Mouse (Mus musculus) CH12.LX (cell line): Measurements from ENCODE around the gene Spib. TPM values are rescaled to one million over a fixed set of nuclear protein-coding genes. Genes with fewer than 3 reads are reported as not detected.

Experiments used
- DNase-seq: peaks from one replicate; pipeline ENCODE4 v3.0.0-alpha.2; 2013; ENCODE audit errors: extremely low read depth
- H3K27ac ChIP-seq: 2 replicates; pipeline ENCODE4 v1.5.1; 2012; ENCODE audit warnings: low read depth, mild to moderate bottlenecking, control low read depth, moderate library complexity; ENCODE audit not compliant: insufficient read depth
- H3K27me3 ChIP-seq: replicated peaks from 2 replicates; pipeline ENCODE3; 2012; ENCODE audit warnings: inconsistent platforms
- H3K36me3 ChIP-seq, 2 experiments: replicated peaks in 1 of 2; 2 replicates each; pipeline versions ENCODE3 to v1.6.1; 2012; ENCODE audit warnings: inconsistent platforms in 1 of 2, low read length in 1 of 2, mild to moderate bottlenecking in 1 of 2, mixed read lengths in 1 of 2, moderate library complexity in 1 of 2; ENCODE audit not compliant: control insufficient read depth in 1 of 2, insufficient read depth in 1 of 2
- H3K4me1 ChIP-seq, 2 experiments: 2 replicates each; pipeline ENCODE4 v1.6.1; 2012; ENCODE audit warnings: inconsistent platforms in 1 of 2, moderate library complexity in 1 of 2; ENCODE audit not compliant: insufficient read depth in 2 of 2, control insufficient read depth in 1 of 2
- H3K4me2 ChIP-seq: 2 replicates; pipeline ENCODE4 v1.6.1; 2012; ENCODE audit warnings: low read depth, mild to moderate bottlenecking, control low read depth; ENCODE audit not compliant: poor library complexity, insufficient read depth, severe bottlenecking
- H3K4me3 ChIP-seq, 3 experiments: fragments of 150-350 bp in 1 of 3; sonication (generic) in 1 of 3; replicated peaks in 1 of 3; 2 replicates each; pipeline versions ENCODE3 to v1.5.1; 2011 to 2012; ENCODE audit warnings: low read depth in 2 of 3, low read length in 2 of 3, mild to moderate bottlenecking in 2 of 3, moderate library complexity in 2 of 3, control low read depth in 1 of 3, improper control_type of control experiment in 1 of 3, inconsistent platforms in 1 of 3, mixed read lengths in 1 of 3; ENCODE audit not compliant: poor library complexity in 1 of 3
- H3K79me2 ChIP-seq: replicated peaks from 2 replicates; pipeline ENCODE4 v1.6.1; 2012; ENCODE audit warnings: mild to moderate bottlenecking, moderate library complexity; ENCODE audit not compliant: control insufficient read depth, poor library complexity, insufficient read depth, severe bottlenecking; ENCODE audit errors: extremely low read depth
- H3K9ac ChIP-seq: 2 replicates; pipeline ENCODE4 v1.6.1; 2012; ENCODE audit warnings: low read depth, mild to moderate bottlenecking, control low read depth, moderate library complexity; ENCODE audit not compliant: insufficient read depth
- H3K9me3 ChIP-seq: replicated peaks from 2 replicates; pipeline ENCODE3; 2012; ENCODE audit warnings: low read length, inconsistent platforms, mixed read lengths
- BHLHE40 ChIP-seq: IDR thresholded peaks from 2 replicates; pipeline ENCODE4 v1.6.1; 2011; ENCODE audit warnings: mild to moderate bottlenecking, low read depth, low read length, improper control_type of control experiment
- CHD1 ChIP-seq: IDR thresholded peaks from 2 replicates; pipeline ENCODE4 v1.6.1; 2012; ENCODE audit warnings: low read depth, low read length, improper control_type of control experiment, inconsistent platforms
- EP300 ChIP-seq: IDR thresholded peaks from 2 replicates; pipeline ENCODE4 v1.6.1; 2011; ENCODE audit warnings: low read length, improper control_type of control experiment
- ETS1 ChIP-seq: conservative IDR thresholded peaks from 2 replicates; pipeline ENCODE4 v1.6.1; 2012; ENCODE audit warnings: low read depth, mild to moderate bottlenecking, inconsistent platforms, low read length, improper control_type of control experiment, moderate library complexity
- GABPA ChIP-seq: IDR thresholded peaks from 2 replicates; pipeline ENCODE4 v1.6.1; 2012; ENCODE audit warnings: low read depth, low read length, improper control_type of control experiment, inconsistent platforms; ENCODE audit not compliant: insufficient replicate concordance
- IRF4 ChIP-seq: IDR thresholded peaks from 2 replicates; pipeline ENCODE4 v1.6.1; 2014; ENCODE audit warnings: low read depth, mild to moderate bottlenecking, inconsistent platforms, low read length, improper control_type of control experiment
- JUND ChIP-seq: conservative IDR thresholded peaks from 2 replicates; pipeline ENCODE4 v1.6.1; 2011; ENCODE audit warnings: low read depth, low read length, improper control_type of control experiment
- MAZ ChIP-seq: IDR thresholded peaks from 2 replicates; pipeline ENCODE4 v1.6.1; 2012; ENCODE audit warnings: low read depth, mild to moderate bottlenecking, inconsistent platforms, low read length, improper control_type of control experiment, moderate library complexity
- MEF2A ChIP-seq: IDR thresholded peaks from 2 replicates; pipeline ENCODE4 v1.6.1; 2014; ENCODE audit warnings: low read depth, mild to moderate bottlenecking, inconsistent platforms, low read length, improper control_type of control experiment, borderline replicate concordance
- RAD21 ChIP-seq: IDR thresholded peaks from 2 replicates; pipeline ENCODE4 v1.6.1; 2011; ENCODE audit warnings: low read depth, mild to moderate bottlenecking, low read length, improper control_type of control experiment, moderate library complexity
- RCOR1 ChIP-seq: conservative IDR thresholded peaks from 2 replicates; pipeline ENCODE4 v1.6.1; 2012; ENCODE audit warnings: low read depth, mild to moderate bottlenecking, inconsistent platforms, low read length, improper control_type of control experiment
- SIN3A ChIP-seq: IDR thresholded peaks from 2 replicates; pipeline ENCODE4 v1.6.1; 2012; ENCODE audit warnings: low read length, improper control_type of control experiment, inconsistent platforms
- TBP ChIP-seq: conservative IDR thresholded peaks from 2 replicates; pipeline ENCODE4 v1.6.1; 2011; ENCODE audit warnings: low read depth, low read length, improper control_type of control experiment
- TCF12 ChIP-seq: IDR thresholded peaks from 2 replicates; pipeline ENCODE4 v1.6.1; 2014; ENCODE audit warnings: low read depth, mild to moderate bottlenecking, inconsistent platforms, low read length, improper control_type of control experiment
- USF1 ChIP-seq: IDR thresholded peaks from 2 replicates; pipeline ENCODE4 v1.6.1; 2014; ENCODE audit warnings: low read depth, mild to moderate bottlenecking, inconsistent platforms, low read length, improper control_type of control experiment
- dilution Hi-C: fragments of 300-500 bp; cut with MboI; formaldehyde crosslinking; loops from 2 replicates; pipeline ENCODE4 v1.14.3; 2020; ENCODE audit warnings: low sequenced_read_pairs; ENCODE audit not compliant: extremely low pct_unique_long_range_greater_than_20kb, extremely low pct_ligation_motif_present
- in situ Hi-C: fragments of 300-500 bp; cut with MboI; formaldehyde crosslinking; loops from 3 replicates; pipeline ENCODE4 v1.14.3; 2019; ENCODE audit warnings: low sequenced_read_pairs, low pct_ligation_motif_present, low pct_unique_long_range_greater_than_20kb, mixed read lengths
- polyA plus RNA-seq: library from polyadenylated mRNA; unstranded; fragments of >175 nt; gene quantifications from 2 replicates; pipeline ENCODE4 v1.2.1, GENCODE M21; 2012; ENCODE audit warnings: low read depth; ENCODE audit not compliant: insufficient read length
- total RNA-seq, 2 experiments: library from RNA; depleted of rRNA; stranded (reverse); fragments of 300-350 nt in 1 of 2; fragments of >200 nt in 1 of 2; gene quantifications; 2 replicates each; pipeline ENCODE4 v1.2.3; 2012 to 2014

Spib gene
- total and polyA plus RNA-seq, 3 experiments: 194 to 336 (median 200) TPM

DNA sequence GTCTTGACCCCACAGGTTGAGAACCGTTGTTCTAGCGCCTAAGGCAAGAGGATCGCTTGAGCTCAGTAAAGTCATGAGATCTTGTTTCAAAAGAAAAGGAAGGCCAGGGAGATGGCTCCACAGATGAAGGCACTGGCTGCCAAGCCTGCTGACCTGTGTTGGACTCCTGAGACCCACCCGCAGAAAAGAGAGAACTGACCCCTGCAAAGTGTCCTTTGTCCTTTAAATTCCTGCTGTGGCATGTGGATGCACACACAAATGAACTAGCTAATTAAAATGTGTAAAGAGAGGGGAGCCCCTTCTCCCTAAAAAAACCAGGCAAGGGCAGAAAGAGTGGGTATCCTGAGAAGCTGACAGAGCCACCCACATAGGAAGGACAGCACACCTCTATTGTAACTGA lies 39.9 kb upstream of the Spib start:
- H3K27ac ChIP-seq: peak overlapping the region; percentile 36; the same call in 1 of the 2 replicates
- no peaks in the 10 kb centered on the region for H3K27me3 ChIP-seq
- in situ Hi-C loops: no loop called here
- H3K79me2 ChIP-seq: peaks cover 14% of the 10 kb centered on the region
- dilution Hi-C loops: no loop called here
- TF ChIP-seq SIN3A (no peak), JUND (no peak), IRF4 (no peak), TCF12 (no peak), TBP (no peak), GABPA (no peak), MEF2A (no peak), MAZ (no peak)
- H3K4me1 ChIP-seq: peaks cover 12 to 42% of the 10 kb centered on the region in 2 experiments
- peak overlapping the region; percentile 59; the same call in 1 of the 2 replicates for H3K4me2 ChIP-seq
- H3K4me3 ChIP-seq: no peak overlapping the region
- DNase-seq: no peak
- no peak overlapping the region for H3K9ac ChIP-seq
- peaks cover 8% of the 10 kb centered on the region for H3K9me3 ChIP-seq
- peaks cover 0 to 8% of the 10 kb centered on the region in 2 experiments for H3K36me3 ChIP-seq

DNA sequence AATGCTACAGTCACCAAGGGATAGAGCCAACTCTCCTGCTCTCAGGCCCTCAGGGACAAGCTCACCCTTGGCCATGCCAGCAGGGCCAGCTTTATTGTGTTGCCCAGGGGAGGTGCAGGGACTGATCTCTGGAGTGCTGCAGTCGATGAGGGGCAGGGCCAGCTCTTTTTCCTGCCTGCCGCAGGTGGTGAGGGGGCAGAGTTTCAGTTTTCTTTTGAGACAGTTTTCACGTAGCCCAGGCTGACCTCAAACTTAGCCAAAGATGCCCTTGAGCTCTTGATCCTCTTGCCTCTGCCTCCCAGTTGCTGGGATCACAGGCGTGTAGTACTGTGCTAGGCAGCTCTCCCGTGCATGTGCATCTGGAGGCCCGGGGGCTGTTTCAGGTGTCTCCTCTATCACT lies 39.1 kb upstream of the Spib start:
- Histone ChIP-seq H3K9me3 (peaks cover 8% of the 10 kb centered on the region), H3K4me3 (no peak overlapping the region), H3K36me3 (peaks cover 0 to 2% of the 10 kb centered on the region in 2 experiments), H3K9ac (no peak overlapping the region), H3K4me1 (peaks cover 12 to 38% of the 10 kb centered on the region in 2 experiments), H3K79me2 (peaks cover 14% of the 10 kb centered on the region), H3K27ac (peak overlapping the region; percentile 21; the same call in 1 of the 2 replicates), H3K27me3 (no peaks in the 10 kb centered on the region), H3K4me2 (no peak overlapping the region)
- dilution Hi-C loops (no loop called here), in situ Hi-C loops (no loop called here)
- TF ChIP-seq BHLHE40 (0 out of 2 replicates have a peak, but pooled peaks have one; percentile 11), EP300 (peak; percentile 63; the same call in 1 of the 2 replicates), RCOR1 (no peak), IRF4 (peak; percentile 72)
- DNase-seq: no peak

GRCm38 (mm10) chr7:44568803-44569202 lies 36.9 kb upstream of the Spib start:
- H3K9ac ChIP-seq: no peak overlapping the region
- H3K4me3 ChIP-seq: no peak overlapping the region
- no peaks in the 10 kb centered on the region for H3K27me3 ChIP-seq
- no peak overlapping the region for H3K27ac ChIP-seq
- TF ChIP-seq BHLHE40 (peak; percentile 51), USF1 (no peak), RAD21 (no peak), TBP (no peak), CHD1 (no peak), ETS1 (no peak)
- dilution Hi-C loops: no loop called here
- in situ Hi-C loops: no loop called here
- H3K36me3 ChIP-seq: no peaks in the 10 kb centered on the region
- H3K4me2 ChIP-seq: no peak overlapping the region
- peaks cover 8% of the 10 kb centered on the region for H3K9me3 ChIP-seq
- H3K79me2 ChIP-seq: peaks cover 3% of the 10 kb centered on the region
- DNase-seq: no peak
- peaks cover 16 to 48% of the 10 kb centered on the region in 2 experiments for H3K4me1 ChIP-seq
